Mouse (Mus musculus) bone marrow, adult 2 months (tissue): Measurements from ENCODE around the gene Mtcl1.

ENCODE experiments used
- CTCF ChIP-seq: fragments of 200-500 bp; IDR thresholded peaks from 2 replicates; pipeline ENCODE4 v1.5.1; 2011; ENCODE audit warnings: low read length, control low read depth; ENCODE audit not compliant: control insufficient read depth, insufficient read depth
- POLR2A ChIP-seq: fragments of 200-500 bp; IDR thresholded peaks from 2 replicates; pipeline ENCODE4 v1.6.1; 2011; ENCODE audit warnings: low read depth, mild to moderate bottlenecking, control low read depth, low read length, borderline replicate concordance; ENCODE audit not compliant: control insufficient read depth

DNA sequence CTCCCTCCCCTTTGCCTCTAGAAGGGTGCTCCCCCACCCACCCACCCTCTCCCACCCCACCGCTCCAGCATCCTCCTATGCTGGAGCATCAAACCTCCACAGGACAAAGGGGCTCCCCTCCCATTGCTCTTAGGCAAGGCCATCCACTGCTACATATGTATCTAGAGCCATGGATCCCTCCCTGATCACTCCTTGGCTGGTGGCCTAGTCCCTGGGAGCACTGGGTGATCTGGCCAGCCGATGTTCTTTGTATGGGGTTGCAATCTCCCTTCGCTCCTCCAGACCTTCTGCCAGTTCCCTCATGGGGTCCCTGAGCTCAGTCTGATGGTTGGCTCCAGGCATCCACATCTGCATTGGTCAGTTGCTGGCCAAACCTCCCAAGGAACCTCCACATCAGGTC lies 151.8 kb downstream of the Mtcl1 start:
- TF ChIP-seq CTCF (no peak), POLR2A (no peak)
